14 mouse cellular contexts compared by ENCODE assay signal in the genomic region with DNA sequence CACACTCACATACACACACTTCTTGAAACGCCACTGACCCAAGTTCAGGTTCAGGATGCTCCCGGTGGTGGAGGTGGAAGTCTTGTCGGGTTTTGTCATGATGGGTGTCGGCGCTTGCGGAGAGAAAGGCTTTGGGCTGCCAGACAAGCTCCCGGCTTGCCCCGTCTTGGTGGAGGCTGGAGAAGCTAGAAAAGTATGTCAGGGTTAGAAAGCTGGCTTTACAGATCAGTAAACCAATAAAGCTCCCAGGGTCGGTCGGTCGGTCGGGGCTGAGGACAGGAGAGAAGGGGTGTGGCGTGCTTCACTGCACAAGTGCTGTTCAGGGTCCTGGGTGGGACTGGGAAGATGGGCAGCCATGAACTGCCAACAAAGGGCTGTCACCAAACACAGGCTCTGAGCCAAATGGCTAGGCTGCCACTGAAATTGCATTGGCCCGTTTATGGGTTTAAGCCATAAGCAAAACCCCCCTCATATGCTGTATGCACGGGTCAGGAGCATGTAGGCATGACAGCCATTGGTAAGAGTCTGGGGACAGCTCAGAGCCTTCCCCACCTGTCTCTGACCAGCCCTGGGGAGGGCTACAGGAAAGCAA.
A peak's percentile ranks its signal among the peaks of the same experiment; 100 is the strongest.
DNase-seq lines count a peak whose midpoint lies in the region; ATAC-seq and TF ChIP-seq lines count a peak whose summit lies in the region.
"Had no signal": no experiment of that assay in that cellular context is flagged by ENCODE, and none has a peak within 500 bp of the region (broad histone marks: within the 10 kb centered on the region; RNA-seq: fewer than 3 reads in every experiment).

No protein-coding gene starts in this region.

- H3K27ac ChIP-seq in left cerebral cortex, adult 2 months, result peak overlapping the region; percentile 88
- H3K27ac ChIP-seq in embryonic facial prominence, embryonic 13.5 days, result peak overlapping the region; percentile 73
- H3K27ac ChIP-seq in stomach, embryonic 14.5 days (ENCODE audit: low read length), result peak overlapping the region; percentile 63

- no peak for ATAC-seq in embryonic facial prominence, embryonic 13.5 days (ENCODE audit: insufficient number of reproducible peaks, insufficient read depth, low FRiP score, low TSS enrichment, low read depth)
- ATAC-seq in stomach, embryonic 14.5 days (ENCODE audit: insufficient number of reproducible peaks, insufficient read depth, low FRiP score, low read depth), result no peak

- H3K36me3 ChIP-seq in embryonic facial prominence, embryonic 13.5 days, result peaks cover 91% of the 10 kb centered on the region
- H3K36me3 ChIP-seq in stomach, embryonic 14.5 days (ENCODE audit: control insufficient read depth, insufficient read depth, low read length), result peaks cover 61% of the 10 kb centered on the region

- no peak for TF ChIP-seq CTCF in left cerebral cortex, adult 2 months (IDR thresholded peaks at IDR 0.05)

- 78% methylated on average over 15 of the region's 15 CpGs for WGBS in embryonic facial prominence, embryonic 13.5 days
- WGBS in stomach, embryonic 14.5 days, result 78% methylated on average over 15 of the region's 15 CpGs

- intact Hi-C loops in left cerebral cortex, adult 2 months (cut with DNase I), result no loop called here

- no peak overlapping the region for H3K9ac ChIP-seq in embryonic facial prominence, embryonic 13.5 days
- H3K9ac ChIP-seq in stomach, embryonic 14.5 days (replicated peaks; ENCODE audit: low read depth, low read length), result no peak overlapping the region

- H3K4me1 ChIP-seq in embryonic facial prominence, embryonic 13.5 days, result no peaks in the 10 kb centered on the region
- no peaks in the 10 kb centered on the region for H3K4me1 ChIP-seq in stomach, embryonic 14.5 days (ENCODE audit: control insufficient read depth, insufficient read depth, low read length)

- no peaks in the 10 kb centered on the region for H3K27me3 ChIP-seq in embryonic facial prominence, embryonic 13.5 days
- no peaks in the 10 kb centered on the region for H3K27me3 ChIP-seq in stomach, embryonic 14.5 days (ENCODE audit: control insufficient read depth, insufficient read depth, low read length)

- no peak overlapping the region for H3K4me2 ChIP-seq in embryonic facial prominence, embryonic 13.5 days
- H3K4me2 ChIP-seq in stomach, embryonic 14.5 days (replicated peaks; ENCODE audit: low read depth, low read length), result no peak overlapping the region
- H3K4me2 ChIP-seq: liver, embryonic 11.5 days had no signal

- no peak overlapping the region for H3K4me3 ChIP-seq in left cerebral cortex, adult 2 months
- H3K4me3 ChIP-seq in embryonic facial prominence, embryonic 13.5 days, result no peak overlapping the region
- no peak overlapping the region for H3K4me3 ChIP-seq in stomach, embryonic 14.5 days (ENCODE audit: low read depth, low read length)
- H3K4me3 ChIP-seq: myocyte had no signal

- DNase-seq in heart, adult 11 months, result peak; percentile 81
- no peak for DNase-seq in heart, adult 8-10 months (ENCODE audit: low spot score)
- DNase-seq in left cerebral cortex, adult 2 months (ENCODE audit: extremely low spot score in 1 of 2, low spot score in 2 of 2), result no peak
- DNase-seq in left cerebral cortex, adult 9 months (ENCODE audit: low spot score in 2 of 2), result no peak
- DNase-seq in ovary, postnatal 10 days (ENCODE audit: low spot score), result no peak
- no peak for DNase-seq in cerebellum, adult 18-20 months
- DNase-seq: adrenal gland, postnatal 14 days; kidney, adult 8-10 months; layer of hippocampus, adult 9-11 months; lung, postnatal 14 days had no signal

- H3K9me3 ChIP-seq in embryonic facial prominence, embryonic 13.5 days, result no peaks in the 10 kb centered on the region
- no peaks in the 10 kb centered on the region for H3K9me3 ChIP-seq in stomach, embryonic 14.5 days (ENCODE audit: control insufficient read depth, low read depth, low read length)
